Mouse (Mus musculus): ENCODE results near the gene Bcl2l13.

DNA sequence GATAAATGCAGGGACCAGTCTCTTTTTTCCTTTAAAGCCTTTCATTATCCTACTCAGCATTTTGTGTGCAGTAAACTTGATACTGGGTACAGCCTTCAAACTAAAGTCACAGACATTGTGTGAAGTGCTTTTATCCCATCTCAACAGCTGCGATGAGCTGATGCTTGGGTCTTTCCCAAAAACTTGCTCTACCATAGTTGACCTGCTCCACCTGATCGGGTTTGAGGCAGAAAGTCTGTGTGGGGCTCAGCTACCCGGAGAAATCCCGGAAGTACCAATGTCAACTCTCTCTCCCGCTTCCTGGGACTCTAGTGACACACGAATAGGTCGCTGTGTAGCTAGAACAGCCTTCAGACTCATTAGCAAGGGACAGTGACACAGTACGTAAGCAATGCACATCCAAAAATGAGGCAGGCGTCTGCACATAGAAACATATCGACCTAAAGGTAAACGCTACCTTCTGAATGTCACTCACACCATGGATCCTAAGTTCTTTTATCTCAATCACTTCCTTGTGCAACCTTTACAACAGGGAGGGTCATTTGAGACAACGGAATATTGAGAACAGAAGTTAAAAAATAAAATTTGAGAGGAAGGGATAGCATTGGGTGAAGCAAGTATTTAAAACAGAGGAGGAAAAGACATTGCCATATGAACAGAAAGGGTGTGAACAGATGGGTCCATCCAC is 102.9 kb downstream of the Bcl2l13 start:
- TF ChIP-seq CTCF (IDR thresholded peaks at IDR 0.05; ENCODE audit: borderline replicate concordance, insufficient read depth, low read length) (no peak), POLR2A (IDR thresholded peaks at IDR 0.05; ENCODE audit: low read depth, low read length) (no peak)
